Mouse (Mus musculus) G1E (cell line): ENCODE results near the gene Ndufa3. TPM values are rescaled to one million over a fixed set of nuclear protein-coding genes. Genes with fewer than 3 reads are reported as not detected.
"Not testable (repeated sequence)": the region's sequence is repeated elsewhere in the genome, so short reads cannot be mapped to it uniquely, and the experiment has no call there.

ENCODE experiments used
- ATAC-seq: 2 replicates; pipeline ENCODE4 v1.8.0; 2016; ENCODE audit warnings: mild to moderate bottlenecking; ENCODE audit not compliant: insufficient number of reproducible peaks, poor library complexity, low FRiP score, severe bottlenecking; ENCODE audit errors: extremely low read depth
- DNase-seq: peaks from one replicate; pipeline ENCODE4 v3.0.0; 2012; ENCODE audit warnings: low spot score
- H3K27me3 ChIP-seq: 2 replicates; pipeline ENCODE4 v1.6.1; 2012; ENCODE audit warnings: mild to moderate bottlenecking, low read length, inconsistent platforms; ENCODE audit not compliant: insufficient read depth
- H3K36me3 ChIP-seq: replicated peaks from 2 replicates; pipeline ENCODE3; 2012; ENCODE audit warnings: mild to moderate bottlenecking, inconsistent platforms
- H3K4me1 ChIP-seq: 2 replicates; pipeline ENCODE4 v1.6.1; 2012; ENCODE audit warnings: low read depth, low read length, inconsistent platforms, mixed read lengths; ENCODE audit not compliant: insufficient read depth
- H3K4me3 ChIP-seq: 2 replicates; pipeline ENCODE4 v1.5.1; 2012; ENCODE audit warnings: low read depth, mild to moderate bottlenecking, inconsistent platforms, low read length, moderate library complexity, mixed read lengths
- H3K9me3 ChIP-seq: replicated peaks from 2 replicates; pipeline ENCODE4 v1.6.1; 2012; ENCODE audit warnings: inconsistent platforms
- CTCF ChIP-seq: IDR thresholded peaks from 2 replicates; pipeline ENCODE4 v1.5.1; 2012; ENCODE audit warnings: low read depth, low read length, inconsistent platforms, mixed read lengths
- GATA1 ChIP-seq: IDR thresholded peaks from 2 replicates; pipeline ENCODE4 v1.6.1; 2012; ENCODE audit warnings: borderline replicate concordance, low read length, inconsistent platforms, mixed read lengths
- GATA2 ChIP-seq: IDR thresholded peaks from 2 replicates; pipeline ENCODE4 v1.6.1; 2012; ENCODE audit warnings: low read depth, low read length, inconsistent platforms, borderline replicate concordance
- POLR2AphosphoS5 ChIP-seq: IDR thresholded peaks from 2 replicates; pipeline ENCODE4 v1.6.1; 2012; ENCODE audit warnings: low read depth, low read length, inconsistent platforms; ENCODE audit not compliant: insufficient replicate concordance
- TAL1 ChIP-seq: conservative IDR thresholded peaks from 2 replicates; pipeline ENCODE4 v1.6.1; 2012; ENCODE audit warnings: low read depth, low read length, inconsistent platforms, mixed read lengths
- polyA plus RNA-seq: library from polyadenylated mRNA; stranded (reverse); fragments of >175 nt; gene quantifications from 2 replicates; pipeline ENCODE4 v1.2.3, GENCODE M21; 2012
- total RNA-seq, 2 experiments: library from RNA; stranded (forward) in 1 of 2; stranded (reverse) in 1 of 2; fragments of 200-1000 nt in 1 of 2; fragments of >200 nt in 1 of 2; fragmentation: Nextera tagmentation in 1 of 2; gene quantifications; 2 replicates each; pipeline ENCODE4 v1.2.3; 2014 to 2017

Ndufa3 gene
- total RNA-seq (2014; fragmentation: Nextera tagmentation) (179 and 192 TPM in 2 replicates), total RNA-seq (2017) (234 and 290 TPM in 2 replicates), polyA plus RNA-seq (18.5 and 18.9 TPM in 2 replicates)

DNA sequence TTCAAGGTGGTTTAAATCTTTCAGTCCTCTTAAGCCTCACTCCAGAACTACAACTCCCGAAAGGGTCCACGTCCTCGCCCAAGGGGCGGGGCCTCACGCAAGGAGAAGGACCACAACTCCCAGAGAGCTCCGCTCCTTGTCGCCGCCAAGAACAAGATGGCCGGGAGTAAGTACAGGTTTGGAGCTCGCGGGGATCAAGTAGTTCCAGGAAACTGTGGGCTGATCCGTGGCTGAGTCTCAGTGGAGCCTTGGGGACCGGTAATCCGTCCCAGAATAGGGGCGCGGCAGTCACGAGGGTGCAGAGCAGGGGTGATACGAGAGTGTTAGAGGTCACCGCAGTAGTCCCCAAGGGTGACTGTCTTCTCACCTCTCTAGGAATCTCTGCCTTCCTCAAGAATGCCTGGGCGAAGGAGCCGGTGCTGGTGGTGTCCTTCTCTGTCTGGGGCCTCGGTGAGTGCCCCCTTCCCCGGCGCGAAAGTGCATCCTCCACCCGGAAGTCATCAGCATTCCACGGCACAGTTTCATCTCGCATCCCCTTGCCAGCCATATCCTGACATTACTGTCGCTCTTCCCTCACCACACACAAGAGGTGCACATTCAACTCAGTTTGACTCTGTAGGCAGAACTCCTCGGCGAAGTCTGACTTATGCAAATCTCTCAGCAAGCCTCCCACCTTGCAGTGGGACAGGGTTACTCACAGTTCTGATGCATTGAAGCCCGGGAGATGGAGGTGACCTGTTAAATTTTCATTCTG, at the start of gene Ndufa3:
Ndufa3 (plus strand) TSS at position 132 of the 754 bp plus-strand sequence.
- ATAC-seq (peak; percentile 98), DNase-seq (peak; percentile 83)
- peaks cover 31% of the 10 kb centered on the region for H3K27me3 ChIP-seq
- H3K36me3 ChIP-seq: peaks cover 38% of the 10 kb centered on the region
- TF ChIP-seq GATA2: no peak
- H3K9me3 ChIP-seq: no peaks in the 10 kb centered on the region
- H3K4me1 ChIP-seq: peaks cover 27% of the 10 kb centered on the region
- peak within 1 kb of the TSS; percentile 75 for H3K4me3 ChIP-seq

DNA sequence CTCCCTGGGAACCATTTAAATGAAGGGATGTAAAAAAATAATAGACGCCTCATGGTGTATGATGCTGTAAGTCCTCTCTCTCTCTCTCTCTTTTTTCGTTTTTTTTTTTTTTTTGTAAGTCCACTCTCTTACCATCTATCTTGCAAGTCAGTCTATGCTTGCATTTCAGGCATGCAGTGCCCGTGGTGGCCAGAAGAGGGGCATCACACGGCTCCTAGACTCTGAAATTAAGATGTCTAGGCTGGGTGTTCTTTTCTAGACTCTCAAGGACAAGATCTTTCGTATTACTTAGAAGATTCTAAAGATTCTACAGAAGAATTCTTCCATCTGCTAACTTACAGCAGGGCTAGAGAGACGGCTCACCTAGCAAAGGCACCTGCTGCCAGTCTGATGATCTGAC, 47.4 kb upstream of the Ndufa3 start:
- no peak for ATAC-seq
- no peak for TF ChIP-seq GATA1
- no peak for TF ChIP-seq POLR2AphosphoS5
- no peak for TF ChIP-seq CTCF
- no peak for TF ChIP-seq GATA2
- no peak for TF ChIP-seq TAL1
- no peak overlapping the region for H3K4me3 ChIP-seq

DNA sequence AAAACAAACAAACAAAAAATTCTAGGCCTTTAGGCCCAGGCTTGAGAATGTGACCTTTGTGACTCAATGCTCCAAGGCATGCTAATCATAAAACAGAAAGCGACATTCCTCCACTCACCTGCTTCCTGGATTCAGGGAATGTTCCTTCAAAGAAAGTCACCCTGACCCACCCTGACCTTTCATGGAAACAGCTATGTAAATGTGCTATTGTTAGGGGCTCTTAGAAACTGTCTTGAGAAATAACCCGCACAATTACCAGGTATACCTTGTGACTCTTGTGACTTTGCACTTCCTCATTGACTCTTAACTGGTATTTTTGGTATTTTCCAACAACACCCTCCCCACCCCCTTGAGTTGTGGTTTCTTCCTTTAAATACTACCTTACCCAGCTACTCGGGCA, 46.6 kb upstream of the Ndufa3 start:
- ATAC-seq, H3K36me3 ChIP-seq, H3K9me3 ChIP-seq, H3K27me3 ChIP-seq, H3K4me3 ChIP-seq, H3K4me1 ChIP-seq, DNase-seq: not testable (repeated sequence)

More for the DNA sequence above, 47.4 kb upstream of the Ndufa3 start:
- no peaks in the 10 kb centered on the region for H3K4me1 ChIP-seq
- no peak for DNase-seq
- no peaks in the 10 kb centered on the region for H3K9me3 ChIP-seq
- H3K27me3 ChIP-seq: no peaks in the 10 kb centered on the region
- H3K36me3 ChIP-seq: no peaks in the 10 kb centered on the region

DNA sequence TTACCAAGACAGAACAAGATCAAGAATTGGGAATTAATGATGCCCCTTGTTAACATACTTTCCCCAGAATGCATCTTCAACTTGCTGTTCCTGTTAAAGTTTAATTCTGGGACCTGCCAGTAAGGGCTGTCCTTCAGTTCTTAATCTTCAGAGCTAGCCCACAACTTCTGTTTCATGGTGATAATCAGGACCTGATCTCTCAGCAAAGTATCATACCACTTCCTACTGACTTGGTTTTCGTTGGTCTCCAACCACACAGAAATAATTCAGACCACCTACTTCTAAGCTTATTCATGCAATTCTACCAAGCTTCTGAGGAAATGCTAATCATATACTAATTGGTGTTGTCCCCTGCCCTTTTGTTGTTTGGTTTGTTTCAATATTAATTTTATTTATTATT, 45.3 kb upstream of the Ndufa3 start:
- no peak for DNase-seq
- peak; percentile 22; the same call in 1 of the 2 replicates for ATAC-seq

DNA sequence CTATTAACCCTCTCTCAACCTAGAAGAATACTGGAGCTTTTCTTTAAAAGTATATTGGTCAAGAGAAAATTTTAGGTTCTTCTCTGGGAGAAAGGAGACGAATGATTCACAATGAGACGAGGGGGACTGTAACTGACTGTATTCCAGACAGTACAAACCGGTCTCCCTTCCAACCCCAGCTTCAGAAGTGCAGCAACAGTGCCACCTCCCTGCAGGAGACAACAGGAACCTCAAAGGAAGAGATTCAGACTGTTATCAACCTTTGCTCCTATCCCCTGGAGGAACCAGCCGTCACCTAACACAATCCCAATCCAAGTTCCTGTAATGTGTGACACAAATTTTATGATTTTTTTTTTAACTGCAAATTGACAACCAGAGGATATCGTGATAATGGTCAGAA, 43.0 kb upstream of the Ndufa3 start:
- ATAC-seq (no peak), DNase-seq (no peak)
- H3K36me3 ChIP-seq: no peaks in the 10 kb centered on the region
- no peaks in the 10 kb centered on the region for H3K27me3 ChIP-seq
- no peaks in the 10 kb centered on the region for H3K9me3 ChIP-seq
- H3K4me3 ChIP-seq: no peak overlapping the region
- H3K4me1 ChIP-seq: no peaks in the 10 kb centered on the region
- TF ChIP-seq POLR2AphosphoS5 (no peak), GATA1 (no peak), TAL1 (no peak), GATA2 (no peak), CTCF (no peak)

More for the DNA sequence above, 45.3 kb upstream of the Ndufa3 start:
- Histone ChIP-seq H3K36me3 (no peaks in the 10 kb centered on the region), H3K4me1 (no peaks in the 10 kb centered on the region), H3K4me3 (no peak overlapping the region), H3K9me3 (no peaks in the 10 kb centered on the region), H3K27me3 (no peaks in the 10 kb centered on the region)
- TF ChIP-seq GATA2 (no peak), TAL1 (no peak), GATA1 (no peak), CTCF (no peak), POLR2AphosphoS5 (no peak)

DNA sequence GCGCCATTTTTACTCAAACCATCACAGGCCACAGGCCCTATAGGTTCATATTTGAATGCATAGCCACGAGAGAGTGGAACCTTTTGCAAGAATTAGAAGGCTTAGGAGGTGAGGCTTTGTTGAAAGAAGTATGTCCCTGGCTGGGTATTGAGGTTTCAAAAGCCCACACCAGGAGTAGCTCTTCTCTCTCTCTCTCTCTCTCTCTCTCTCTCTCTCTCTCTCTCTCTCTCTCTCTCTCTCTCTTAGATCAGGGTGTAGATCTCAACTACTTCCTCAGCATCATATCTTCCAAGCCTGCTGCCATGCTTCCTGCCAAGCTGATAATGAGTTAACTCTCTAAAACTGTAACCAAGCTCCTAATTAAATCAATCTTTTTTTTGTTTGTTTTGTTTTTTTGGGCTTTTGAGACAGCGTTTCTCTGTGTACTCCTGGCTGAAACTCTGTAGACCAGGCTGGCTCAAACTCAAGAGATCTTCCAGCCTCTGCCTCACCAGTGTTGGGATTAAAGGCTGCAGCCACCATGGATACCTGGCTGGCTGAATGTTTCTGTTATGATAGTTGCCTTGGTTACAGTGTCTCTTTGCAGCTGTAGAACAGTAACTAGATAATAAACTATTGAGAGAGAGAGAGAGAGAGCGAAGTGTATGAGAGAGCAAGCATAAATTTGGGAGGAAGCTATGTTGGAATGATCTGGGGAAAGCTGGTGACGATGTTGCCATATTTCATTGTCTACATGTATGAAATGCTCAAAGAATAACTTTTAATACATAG, 40.6 kb upstream of the Ndufa3 start:
- H3K4me1 ChIP-seq: no peaks in the 10 kb centered on the region
- TF ChIP-seq TAL1 (no peak), GATA1 (no peak), CTCF (no peak), GATA2 (no peak), POLR2AphosphoS5 (no peak)
- no peaks in the 10 kb centered on the region for H3K27me3 ChIP-seq
- no peaks in the 10 kb centered on the region for H3K36me3 ChIP-seq
- no peak overlapping the region for H3K4me3 ChIP-seq
- DNase-seq (no peak), ATAC-seq (no peak)
- no peaks in the 10 kb centered on the region for H3K9me3 ChIP-seq

DNA sequence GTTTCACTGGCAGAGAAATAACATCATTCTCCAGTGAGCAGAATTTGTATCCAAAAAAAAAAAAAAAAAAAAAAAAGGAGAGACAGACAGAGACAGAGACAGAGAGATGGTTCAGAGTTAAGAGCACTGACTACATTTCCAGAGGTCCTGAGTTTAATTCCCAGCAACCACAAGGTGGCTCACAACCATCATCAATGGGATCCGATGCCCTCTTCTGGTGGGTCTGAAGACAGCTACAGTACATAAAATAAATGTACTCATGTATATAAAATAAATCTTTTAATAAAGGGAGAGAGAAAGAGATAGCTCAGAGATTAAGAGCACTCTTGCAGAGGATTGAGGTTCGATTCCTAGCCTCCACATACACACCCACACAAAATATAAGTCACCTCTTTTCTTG, 39.0 kb upstream of the Ndufa3 start:
- Histone ChIP-seq H3K4me3 (no peak overlapping the region), H3K9me3 (no peaks in the 10 kb centered on the region), H3K4me1 (no peaks in the 10 kb centered on the region), H3K27me3 (no peaks in the 10 kb centered on the region), H3K36me3 (no peaks in the 10 kb centered on the region)
- DNase-seq: no peak
- no peak for ATAC-seq
- TF ChIP-seq TAL1 (no peak), CTCF (no peak), POLR2AphosphoS5 (no peak), GATA2 (no peak), GATA1 (no peak)
